8 mouse cellular contexts compared by ENCODE assay signal in genomic region chr6:124916695-124917517, GRCm38 (mm10). TPM values are rescaled to one million over a fixed set of nuclear protein-coding genes. Genes with fewer than 3 reads are reported as not detected.
DNase-seq lines count a peak whose midpoint lies in the region; ATAC-seq and TF ChIP-seq lines count a peak whose summit lies in the region.

No protein-coding gene starts in this region.

- ATAC-seq in erythroblast, adult 5-6 weeks (replicated peaks; ENCODE audit: low FRiP score, poor library complexity, severe bottlenecking) = peak; percentile 83
- peak; percentile 59 for ATAC-seq in kidney, embryonic 14.5 days (ENCODE audit: low FRiP score, low TSS enrichment)
- peak; percentile 28; the same call in 1 of the 2 replicates for ATAC-seq in monocyte, adult 5-6 weeks (replicated peaks; ENCODE audit: insufficient number of reproducible peaks, low FRiP score, low TSS enrichment, poor library complexity, severe bottlenecking)

- TF ChIP-seq POLR2A in liver, adult 2 months (IDR thresholded peaks at IDR 0.05; ENCODE audit: extremely low read depth, insufficient read depth, low read length) = 0 out of 2 replicates have a peak, but pooled peaks have one; percentile 26

- WGBS in heart, embryonic 10.5 days = under 1% methylated on average over 67 of the region's 67 CpGs
- 2% methylated on average over 62 of the region's 67 CpGs for WGBS in kidney, embryonic 14.5 days
- WGBS in liver, adult 2 months = 2% methylated on average over 61 of the region's 67 CpGs

- H3ac ChIP-seq in C2C12 (ENCODE audit: control insufficient read depth, insufficient read length, low read depth) = peak overlapping the region; percentile 93

- DNase-seq in brain, adult 2 months (ENCODE audit: low read depth, low spot score) = peak; percentile 91
- peak; percentile 88 for DNase-seq in heart, embryonic 10.5 days (ENCODE audit: low spot score)
- DNase-seq in liver, adult 2 months (ENCODE audit: extremely low read depth, low read depth, low spot score) = no peak
- peak; percentile 85 to 86 for DNase-seq in spleen, postnatal 36 days (ENCODE audit: low spot score in 2 of 2)

- peak overlapping the region; percentile 98 for H3K4me2 ChIP-seq in kidney, embryonic 14.5 days (replicated peaks; ENCODE audit: low read depth, low read length)

- H3K9ac ChIP-seq in kidney, embryonic 14.5 days (ENCODE audit: low read depth, low read length) = peak overlapping the region; percentile 100
- H3K9ac ChIP-seq in liver, adult 2 months (ENCODE audit: low read depth, low read length) = peak overlapping the region; percentile 100

- H3K36me3 ChIP-seq in C2C12 (ENCODE audit: control insufficient read depth, insufficient read depth) = peaks cover 34% of the 10 kb centered on the region
- peaks cover 24% of the 10 kb centered on the region for H3K36me3 ChIP-seq in heart, embryonic 10.5 days
- H3K36me3 ChIP-seq in kidney, embryonic 14.5 days (ENCODE audit: control insufficient read depth, insufficient read depth, low read length) = peaks cover 22% of the 10 kb centered on the region
- peaks cover 8% of the 10 kb centered on the region; the same call in 1 of the 2 replicates for H3K36me3 ChIP-seq in liver, adult 2 months (ENCODE audit: control insufficient read depth, insufficient read depth, low read length)

- no peaks in the 10 kb centered on the region for H3K9me3 ChIP-seq in heart, embryonic 10.5 days
- H3K9me3 ChIP-seq in kidney, embryonic 14.5 days (ENCODE audit: control insufficient read depth, low read length) = no peaks in the 10 kb centered on the region

- H3K4me3 ChIP-seq in C2C12 (ENCODE audit: insufficient read depth, poor library complexity, severe bottlenecking) = peak overlapping the region; percentile 84
- peak overlapping the region; percentile 97 for H3K4me3 ChIP-seq in heart, embryonic 10.5 days
- peak overlapping the region; percentile 78 for H3K4me3 ChIP-seq in kidney, embryonic 14.5 days (ENCODE audit: low read length)
- H3K4me3 ChIP-seq in liver, adult 2 months (ENCODE audit: insufficient read depth, low read depth, low read length) = peak overlapping the region; percentile 95

- TF ChIP-seq CTCF in C2C12 (IDR thresholded peaks at IDR 0.05; ENCODE audit: control insufficient read depth, insufficient read depth, insufficient read length) = peak; percentile 99
- TF ChIP-seq CTCF in liver, adult 2 months (IDR thresholded peaks at IDR 0.05; ENCODE audit: low read depth, low read length) = peak; percentile 81

- peaks cover 29% of the 10 kb centered on the region for H3K79me2 ChIP-seq in C2C12 (ENCODE audit: control insufficient read depth, insufficient read depth)
- H3K79me2 ChIP-seq in liver, adult 2 months (ENCODE audit: control insufficient read depth, insufficient read depth, low read length) = peaks cover 2% of the 10 kb centered on the region; the same call in 1 of the 2 replicates

- no peaks in the 10 kb centered on the region for H3K27me3 ChIP-seq in C2C12 (ENCODE audit: control insufficient read depth, insufficient read depth, insufficient read length)
- 0 out of 2 replicates have a peak, but pooled peaks cover 8% of the 10 kb centered on the region for H3K27me3 ChIP-seq in heart, embryonic 10.5 days (ENCODE audit: insufficient read depth, poor library complexity, severe bottlenecking)
- H3K27me3 ChIP-seq in kidney, embryonic 14.5 days (ENCODE audit: control insufficient read depth, insufficient read depth, low read length) = no peaks in the 10 kb centered on the region
- no peaks in the 10 kb centered on the region for H3K27me3 ChIP-seq in liver, adult 2 months (ENCODE audit: control insufficient read depth, insufficient read depth, low read length)

- H3K27ac ChIP-seq in heart, embryonic 10.5 days = peak overlapping the region; percentile 99
- H3K27ac ChIP-seq in kidney, embryonic 14.5 days (ENCODE audit: low read depth, low read length) = peak overlapping the region; percentile 98
- peak overlapping the region; percentile 94 for H3K27ac ChIP-seq in liver, adult 2 months (replicated peaks; ENCODE audit: insufficient read depth, low read depth, low read length)

- H3K79me3 ChIP-seq in C2C12 (ENCODE audit: low read depth) = peaks cover 22% of the 10 kb centered on the region

- peaks cover 73% of the 10 kb centered on the region for H3K4me1 ChIP-seq in heart, embryonic 10.5 days
- peaks cover 44% of the 10 kb centered on the region for H3K4me1 ChIP-seq in kidney, embryonic 14.5 days (ENCODE audit: control insufficient read depth, insufficient read depth, low read length)
- H3K4me1 ChIP-seq in liver, adult 2 months (ENCODE audit: control insufficient read depth, insufficient read depth, low read length) = peaks cover 34% of the 10 kb centered on the region

TF ChIP-seq in C2C12, 6 proteins besides CTCF, POLR2A, EP300 and RAD21:
- TF ChIP-seq MAX (IDR thresholded peaks at IDR 0.05) (no peak), FOSL1 (IDR thresholded peaks at IDR 0.05; ENCODE audit: insufficient read depth, low read length, poor library complexity, severe bottlenecking) (no peak), MYOD1 (IDR thresholded peaks at IDR 0.05; ENCODE audit: control insufficient read depth, insufficient read length, low read depth) (no peak), USF1 (IDR thresholded peaks at IDR 0.05; ENCODE audit: low read depth) (no peak), MYOG (IDR thresholded peaks at IDR 0.05; ENCODE audit: control insufficient read depth, extremely low read depth, insufficient read length) (no peak), CEBPB (IDR thresholded peaks at IDR 0.05; ENCODE audit: low read depth) (no peak)

RNA-seq across cellular contexts. Expression of gene Ptms, which starts 3.0 kb away (rescaled TPM):
- polyA plus RNA-seq in C2C12 (2012; fragmentation: generic; extraction: Trizol) = 1,903 TPM
- total RNA-seq in erythroblast, adult 5-6 weeks (2015; ENCODE audit: low replicate concordance) = 26.1 and 31.3 TPM in 2 replicates
- total RNA-seq in erythroblast, adult 5-6 weeks (2017; ENCODE audit: low replicate concordance) = 12.0 and 21.8 TPM in 2 replicates
- 123 and 174 TPM in 2 replicates for polyA plus RNA-seq in heart, embryonic 10.5 days (2016; fragmentation: Nextera tagmentation; extraction: Ambion mirVana)
- 219 and 295 TPM in 2 replicates for polyA plus RNA-seq in kidney, embryonic 14.5 days (2014; fragmentation: Nextera tagmentation; extraction: Ambion mirVana)
- total RNA-seq in liver, adult 2 months (2014; rRNA removed) = 80.7 and 101 TPM in 2 replicates
- polyA plus RNA-seq in liver, adult 2 months (2012; rRNA removed) = 2,256 and 3,281 TPM in 2 replicates
- 89.3 to 145 TPM (median 115 TPM) in 3 replicates for total RNA-seq in monocyte, adult 5-6 weeks (2017)

RNA-seq across cellular contexts. Expression of gene Lag3, which starts 5.4 kb away (rescaled TPM):
- 0.44 TPM for polyA plus RNA-seq in C2C12 (2012; fragmentation: generic; extraction: Trizol)
- 1.0 and 2.7 TPM in 2 replicates for total RNA-seq in erythroblast, adult 5-6 weeks (2015; ENCODE audit: low replicate concordance)
- total RNA-seq in erythroblast, adult 5-6 weeks (2017; ENCODE audit: low replicate concordance) = 0.51 TPM in 1 of 2 replicates, not detected in the other
- 1.2 and 2.8 TPM in 2 replicates for polyA plus RNA-seq in heart, embryonic 10.5 days (2016; fragmentation: Nextera tagmentation; extraction: Ambion mirVana)
- polyA plus RNA-seq in kidney, embryonic 14.5 days (2014; fragmentation: Nextera tagmentation; extraction: Ambion mirVana) = 1.6 and 1.7 TPM in 2 replicates
- total RNA-seq in liver, adult 2 months (2014; rRNA removed) = 0.09 and 0.13 TPM in 2 replicates
- 0.39 and 0.67 TPM in 2 replicates for polyA plus RNA-seq in liver, adult 2 months (2012; rRNA removed)
- total RNA-seq in monocyte, adult 5-6 weeks (2017) = 0.68 TPM in 1 of 3 replicates, not detected in the others

RNA-seq across cellular contexts. Expression of gene Mlf2, which starts 14.3 kb away (rescaled TPM):
- polyA plus RNA-seq in C2C12 (2012; fragmentation: generic; extraction: Trizol) = 547 TPM
- total RNA-seq in erythroblast, adult 5-6 weeks (2015; ENCODE audit: low replicate concordance) = 11.7 and 13.4 TPM in 2 replicates
- 14.1 and 20.7 TPM in 2 replicates for total RNA-seq in erythroblast, adult 5-6 weeks (2017; ENCODE audit: low replicate concordance)
- 363 and 402 TPM in 2 replicates for polyA plus RNA-seq in heart, embryonic 10.5 days (2016; fragmentation: Nextera tagmentation; extraction: Ambion mirVana)
- polyA plus RNA-seq in kidney, embryonic 14.5 days (2014; fragmentation: Nextera tagmentation; extraction: Ambion mirVana) = 396 and 402 TPM in 2 replicates
- 74.6 and 101 TPM in 2 replicates for total RNA-seq in liver, adult 2 months (2014; rRNA removed)
- 265 and 285 TPM in 2 replicates for polyA plus RNA-seq in liver, adult 2 months (2012; rRNA removed)
- 46.8 to 65.2 TPM (median 56.4 TPM) in 3 replicates for total RNA-seq in monocyte, adult 5-6 weeks (2017)

RNA-seq across cellular contexts. Expression of gene Cd4, which starts 28.9 kb away (rescaled TPM):
- polyA plus RNA-seq in C2C12 (2012; fragmentation: generic; extraction: Trizol) = not detected
- total RNA-seq in erythroblast, adult 5-6 weeks (2015; ENCODE audit: low replicate concordance) = 6.3 and 6.9 TPM in 2 replicates
- 0.70 and 0.94 TPM in 2 replicates for total RNA-seq in erythroblast, adult 5-6 weeks (2017; ENCODE audit: low replicate concordance)
- 0.05 TPM in 1 of 2 replicates, not detected in the other for polyA plus RNA-seq in heart, embryonic 10.5 days (2016; fragmentation: Nextera tagmentation; extraction: Ambion mirVana)
- 0.16 TPM in 1 of 2 replicates, not detected in the other for polyA plus RNA-seq in kidney, embryonic 14.5 days (2014; fragmentation: Nextera tagmentation; extraction: Ambion mirVana)
- 0.27 and 0.83 TPM in 2 replicates for total RNA-seq in liver, adult 2 months (2014; rRNA removed)
- polyA plus RNA-seq in liver, adult 2 months (2012; rRNA removed) = 0.19 and 0.46 TPM in 2 replicates
- 3.1 to 5.2 TPM (median 4.0 TPM) in 3 replicates for total RNA-seq in monocyte, adult 5-6 weeks (2017)

RNA-seq across cellular contexts. Expression of gene Cops7a, which starts 48.4 kb away (rescaled TPM):
- 165 TPM for polyA plus RNA-seq in C2C12 (2012; fragmentation: generic; extraction: Trizol)
- total RNA-seq in erythroblast, adult 5-6 weeks (2015; ENCODE audit: low replicate concordance) = 10.2 and 16.5 TPM in 2 replicates
- 5.6 and 7.7 TPM in 2 replicates for total RNA-seq in erythroblast, adult 5-6 weeks (2017; ENCODE audit: low replicate concordance)
- 173 and 178 TPM in 2 replicates for polyA plus RNA-seq in heart, embryonic 10.5 days (2016; fragmentation: Nextera tagmentation; extraction: Ambion mirVana)
- polyA plus RNA-seq in kidney, embryonic 14.5 days (2014; fragmentation: Nextera tagmentation; extraction: Ambion mirVana) = 144 and 162 TPM in 2 replicates
- total RNA-seq in liver, adult 2 months (2014; rRNA removed) = 35.8 and 46.6 TPM in 2 replicates
- polyA plus RNA-seq in liver, adult 2 months (2012; rRNA removed) = 165 and 170 TPM in 2 replicates
- total RNA-seq in monocyte, adult 5-6 weeks (2017) = 7.6 to 25.6 TPM (median 21.5 TPM) in 3 replicates

Comparison
In these comparisons a context has a peak if more than half of its experiments do, and no peak if none do; other contexts are left out.
1. ATAC-seq: peak in every context shown above with its lines; median percentile 83 in erythroblast, adult 5-6 weeks; 59 in kidney, embryonic 14.5 days; 28 in monocyte, adult 5-6 weeks.